Mouse (Mus musculus): Measurements from ENCODE around the gene Ifnar1. TPM values are rescaled to one million over a fixed set of nuclear protein-coding genes. Genes with fewer than 3 reads are reported as not detected.

The Ifnar1 gene
- total RNA-seq, 2 experiments from 2014 or later: 45.9 to 51.7 TPM

GRCm38 (mm10) chr16:91545597-91546281 is 60.7 kb downstream of the Ifnar1 start:
- DNase-seq: no peak

GRCm38 (mm10) chr16:91546391-91546835 is 61.4 kb downstream of the Ifnar1 start:
- DNase-seq: no peak

GRCm38 (mm10) chr16:91546836-91547741 is 62.1 kb downstream of the Ifnar1 start, which contains the start of gene Ifngr2:
Gene Ifngr2 (plus strand): TSS chr16:91547072.
- DNase-seq: peak in 1 of 2 experiments; percentile 47

- no peak for DNase-seq
Observed at GRCm38 (mm10) chr16:91547974-91548373, 62.9 kb downstream of the Ifnar1 start.

GRCm38 (mm10) chr16:91548586-91548985 is 63.5 kb downstream of the Ifnar1 start:
- no peak for DNase-seq

- no peak for DNase-seq
Observed at GRCm38 (mm10) chr16:91548996-91549395, 64.0 kb downstream of the Ifnar1 start.

GRCm38 (mm10) chr16:91549616-91550015 is 64.6 kb downstream of the Ifnar1 start:
- DNase-seq: no peak

GRCm38 (mm10) chr16:91551081-91551524 is 66.1 kb downstream of the Ifnar1 start:
- DNase-seq: no peak

- DNase-seq: no peak
Observed at GRCm38 (mm10) chr16:91552072-91552471, 67.0 kb downstream of the Ifnar1 start.

- peak; percentile 21 to 40 for DNase-seq
Observed at GRCm38 (mm10) chr16:91553625-91554024, 68.6 kb downstream of the Ifnar1 start.

- no peak for DNase-seq
Observed at GRCm38 (mm10) chr16:91555017-91555605, 70.1 kb downstream of the Ifnar1 start.

GRCm38 (mm10) chr16:91556659-91557058 is 71.6 kb downstream of the Ifnar1 start:
- DNase-seq: no peak

Small RNA genes lying within 50 kb of the gene (microRNA-seq; reads per million reads assigned to microRNA genes)
- gene Mir6367: 0 reads per million in 2 experiments

Other genes starting within 250 kb of the Ifnar1 start
- gene Olig1, start 215.5 kb upstream of the Ifnar1 start, total RNA-seq (2021): 100 to 1,000 TPM; 128 to 134 TPM
- 10 to 100 TPM; 20.6 to 23.0 TPM for gene Ifnar2, start 112.5 kb upstream of the Ifnar1 start, total RNA-seq (2021)
- not detected for gene Gm21970, start 93.5 kb upstream of the Ifnar1 start, total RNA-seq (2021)
- gene Il10rb, start 79.1 kb upstream of the Ifnar1 start, total RNA-seq (2021): 1 to 10 TPM; 8.9 to 9.2 TPM
- gene Ifngr2, start 61.8 kb downstream of the Ifnar1 start, total RNA-seq (2021): 10 to 100 TPM; 52.4 to 57.2 TPM
- gene Tmem50b, start 112.6 kb downstream of the Ifnar1 start, total RNA-seq (2021): 100 to 1,000 TPM; 115 to 124 TPM
- 10 to 100 TPM; 10.3 to 10.8 TPM for gene Dnajc28, start 133.8 kb downstream of the Ifnar1 start, total RNA-seq (2021)
- gene Gart, start 161.7 kb downstream of the Ifnar1 start, total RNA-seq (2021): 10 to 100 TPM; 44.4 to 46.0 TPM
- 100 to 1,000 TPM; 241 to 252 TPM for gene Son, start 162.3 kb downstream of the Ifnar1 start, total RNA-seq (2021)
- 10 to 100 TPM; 22.2 to 27.2 TPM for gene Donson, start 203.5 kb downstream of the Ifnar1 start, total RNA-seq (2021)
- 100 to 1,000 TPM; 106 to 108 TPM for gene Cryzl1, start 243.7 kb downstream of the Ifnar1 start, total RNA-seq (2021)
- 100 to 1,000 TPM; 158 to 175 TPM for gene Itsn1, start 244.0 kb downstream of the Ifnar1 start, total RNA-seq (2021)